Mouse (Mus musculus) erythroblast, embryonic 14.5 days (primary cell): ENCODE results near the gene Dtnb.

Experiments
- GATA1 ChIP-seq: IDR thresholded peaks from 2 replicates; pipeline ENCODE4 v1.6.1; 2012; ENCODE audit warnings: low read length, inconsistent platforms, mixed read lengths
- TAL1 ChIP-seq: IDR thresholded peaks from 3 replicates; pipeline ENCODE4 v1.6.1; 2012; ENCODE audit warnings: low read length, inconsistent platforms, mixed read lengths

- TF ChIP-seq GATA1 (no peak), TAL1 (no peak)
These were observed 238.3 kb downstream of the Dtnb start for GRCm38 (mm10) chr12:3810455-3810854.
